Mouse (Mus musculus) neural tube, embryonic 11.5 days (tissue): Measurements from ENCODE around the gene Scaper. TPM values are rescaled to one million over a fixed set of nuclear protein-coding genes. Genes with fewer than 3 reads are reported as not detected.

ENCODE experiments used
- ATAC-seq: fragments of 200-750 bp; cut with Nextera tagmentation; 2 replicates; pipeline ENCODE4 v1.8.0; 2017; ENCODE audit warnings: moderate number of reproducible peaks, mild to moderate bottlenecking, moderate TSS enrichment, moderate library complexity; ENCODE audit not compliant: insufficient read depth, low FRiP score, low TSS enrichment
- DNase-seq: peaks from one replicate; pipeline ENCODE4 v3.0.0-alpha.2; 2015; ENCODE audit warnings: low spot score
- H3K27ac ChIP-seq: fragments of 300-500 bp; sonication (generic); 2 replicates; pipeline ENCODE4 v1.5.1; 2014; ENCODE audit warnings: low read depth, mild to moderate bottlenecking, low read length
- H3K27me3 ChIP-seq: fragments of 300-500 bp; sonication (generic); 2 replicates; pipeline ENCODE4 v1.6.1; 2014; ENCODE audit warnings: mild to moderate bottlenecking, low read length, mixed read lengths; ENCODE audit not compliant: control insufficient read depth, insufficient read depth
- H3K36me3 ChIP-seq: fragments of 300-500 bp; sonication (generic); 2 replicates; pipeline ENCODE4 v1.6.1; 2014; ENCODE audit warnings: mild to moderate bottlenecking, low read length, moderate library complexity, mixed read lengths; ENCODE audit not compliant: control insufficient read depth, insufficient read depth
- H3K4me1 ChIP-seq: fragments of 300-500 bp; sonication (generic); 2 replicates; pipeline ENCODE4 v1.6.1; 2014; ENCODE audit warnings: low read length, mixed read lengths; ENCODE audit not compliant: control insufficient read depth, insufficient read depth
- H3K4me2 ChIP-seq: fragments of 300-500 bp; sonication (generic); 2 replicates; pipeline ENCODE4 v1.6.1; 2014; ENCODE audit warnings: low read depth, mild to moderate bottlenecking, moderate library complexity
- H3K4me3 ChIP-seq: fragments of 300-500 bp; sonication (generic); 2 replicates; pipeline ENCODE4 v1.5.1; 2014; ENCODE audit warnings: low read depth, low read length
- H3K9ac ChIP-seq: fragments of 300-500 bp; sonication (generic); 2 replicates; pipeline ENCODE4 v1.6.1; 2014; ENCODE audit warnings: mild to moderate bottlenecking, low read length
- H3K9me3 ChIP-seq: fragments of 300-500 bp; sonication (generic); 2 replicates; pipeline ENCODE4 v1.6.1; 2016; ENCODE audit warnings: low read length; ENCODE audit not compliant: control insufficient read depth
- WGBS: fragments of 180-500 bp; shearing (Covaris S2); extraction: QIAGEN DNeasy Blood & Tissue Kit; methylation state at CpG from one replicate; pipeline ENCODE4 v1.1.7; 2014; 5-methylcytosine and 5-hydroxymethylcytosine counted together
- polyA plus RNA-seq: library from polyadenylated mRNA; unstranded; fragments of >200 nt; fragmentation: Nextera tagmentation; extraction: Ambion mirVana; gene quantifications from 2 replicates; pipeline ENCODE4 v1.2.1, GENCODE M21; 2014

The Scaper gene
- polyA plus RNA-seq: 13.2 and 13.7 TPM in 2 replicates

DNA sequence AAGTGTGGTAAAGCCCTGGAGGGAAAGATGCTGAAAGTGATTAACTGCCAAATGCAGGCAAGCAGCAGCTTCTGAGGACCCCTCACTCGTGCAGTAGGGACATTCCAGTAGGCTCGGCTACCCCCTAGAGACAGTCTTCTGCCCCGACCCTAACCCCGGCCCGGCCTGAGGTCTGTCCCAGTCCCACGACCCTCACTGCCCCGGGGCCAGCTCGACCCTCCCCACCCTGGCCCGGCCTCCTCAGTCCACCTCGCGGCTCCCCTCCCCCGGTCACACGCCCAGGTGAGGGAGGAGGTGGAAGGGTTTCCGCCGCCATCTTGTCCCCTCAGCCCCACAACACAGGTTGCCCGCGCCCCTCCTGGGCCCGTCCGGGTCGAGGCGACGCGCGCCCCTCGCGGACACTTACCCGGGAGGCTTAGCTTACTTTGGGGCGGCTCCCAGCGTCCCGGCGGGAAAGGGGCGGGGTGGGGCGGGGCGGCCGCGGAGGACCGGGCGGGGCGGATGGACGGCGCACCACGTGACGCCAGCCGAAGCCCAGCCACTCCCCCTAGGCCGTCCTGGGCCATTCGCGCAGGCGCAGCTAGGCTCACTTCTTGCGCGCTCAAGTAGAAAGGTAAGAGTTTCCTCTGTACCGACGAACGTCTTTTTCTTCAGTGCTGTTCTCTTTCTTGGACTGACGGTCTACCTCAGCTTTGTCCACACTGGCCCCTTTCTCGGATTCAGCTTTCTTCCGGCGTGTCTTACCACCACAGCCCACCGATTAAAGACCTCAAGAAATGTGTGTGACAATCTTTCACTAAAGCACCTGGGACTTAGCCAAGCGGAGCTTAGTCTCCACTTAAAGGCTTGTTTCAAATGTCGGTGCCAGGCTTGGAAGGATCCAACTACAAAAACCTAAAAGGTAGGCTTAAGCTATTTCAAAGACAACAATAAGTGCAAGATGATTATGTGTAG lies at the start of gene Scaper:
TSS of gene Scaper (minus strand) at position 456 of the 954 bp plus-strand sequence.
- peak; percentile 95 for ATAC-seq
- peak within 1 kb of the TSS; percentile 81 for H3K9ac ChIP-seq
- peak within 1 kb of the TSS; percentile 21 for H3K27ac ChIP-seq
- no peaks in the 10 kb centered on the region for H3K36me3 ChIP-seq
- H3K4me1 ChIP-seq: peaks cover 5% of the 10 kb centered on the region; the same call in 1 of the 2 replicates
- WGBS: 1% methylated on average over 59 of the region's 60 CpGs
- peak within 1 kb of the TSS; percentile 63 for H3K4me2 ChIP-seq
- peak within 1 kb of the TSS; percentile 58 for H3K4me3 ChIP-seq
- DNase-seq: peak; percentile 93
- no peaks in the 10 kb centered on the region for H3K9me3 ChIP-seq
- no peaks in the 10 kb centered on the region for H3K27me3 ChIP-seq

- no peaks in the 10 kb centered on the region for H3K4me1 ChIP-seq
- no peaks in the 10 kb centered on the region for H3K27me3 ChIP-seq
- H3K36me3 ChIP-seq: no peaks in the 10 kb centered on the region
- WGBS: 33% methylated on average over 1 of the region's 1 CpGs
- H3K9ac ChIP-seq: no peak overlapping the region
- no peak overlapping the region for H3K4me2 ChIP-seq
- DNase-seq (no peak), ATAC-seq (no peak)
- no peak overlapping the region for H3K27ac ChIP-seq
- H3K9me3 ChIP-seq: no peaks in the 10 kb centered on the region
- no peak overlapping the region for H3K4me3 ChIP-seq
Measured at GRCm38 (mm10) chr9:55946819-55947218, 8.9 kb upstream of the Scaper start.

GRCm38 (mm10) chr9:55941356-55941755 lies 3.4 kb upstream of the Scaper start:
- no peaks in the 10 kb centered on the region for H3K27me3 ChIP-seq
- peaks cover 5% of the 10 kb centered on the region; the same call in 1 of the 2 replicates for H3K4me1 ChIP-seq
- no peak overlapping the region for H3K27ac ChIP-seq
- H3K9me3 ChIP-seq: no peaks in the 10 kb centered on the region
- no peak overlapping the region for H3K4me3 ChIP-seq
- no peaks in the 10 kb centered on the region for H3K36me3 ChIP-seq
- no peak overlapping the region for H3K4me2 ChIP-seq
- ATAC-seq: no peak
- no peak for DNase-seq
- no peak overlapping the region for H3K9ac ChIP-seq

GRCm38 (mm10) chr9:55938618-55938985 lies 683 bp upstream of the Scaper start:
- Histone ChIP-seq H3K9me3 (no peaks in the 10 kb centered on the region), H3K9ac (peak overlapping the region; percentile 81; the same call in 1 of the 2 replicates), H3K36me3 (no peaks in the 10 kb centered on the region), H3K27me3 (no peaks in the 10 kb centered on the region), H3K4me2 (peak overlapping the region; percentile 63), H3K4me3 (peak overlapping the region; percentile 58), H3K4me1 (peaks cover 5% of the 10 kb centered on the region; the same call in 1 of the 2 replicates), H3K27ac (no peak overlapping the region)
- ATAC-seq (no peak), DNase-seq (no peak)
- whole genome bisulfite sequencing: 64% methylated on average over 6 of the region's 6 CpGs

DNA sequence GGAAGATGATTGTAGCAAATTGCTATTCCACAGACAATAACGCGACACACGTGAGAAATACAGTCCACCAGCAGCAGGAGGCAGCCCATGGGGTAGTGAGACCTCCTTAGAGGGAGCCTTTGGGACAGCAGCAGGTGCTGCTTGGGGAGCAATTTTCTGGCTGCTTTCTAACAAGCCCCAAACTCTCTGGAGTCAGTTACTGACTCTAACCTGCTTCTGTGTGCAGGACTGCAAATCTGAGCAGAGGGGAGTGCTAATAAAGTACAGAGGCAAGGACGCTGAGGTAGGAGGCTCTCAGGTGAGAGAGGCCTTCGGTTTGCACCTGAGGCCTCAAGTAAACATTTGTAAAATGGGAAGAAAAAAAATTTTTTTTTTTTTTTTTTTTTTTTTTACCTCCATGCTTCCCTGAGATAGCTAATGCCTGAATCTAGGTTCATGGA lies 675 bp downstream of the Scaper start:
- DNase-seq: peak; percentile 10
- Histone ChIP-seq H3K4me1 (peaks cover 5% of the 10 kb centered on the region; the same call in 1 of the 2 replicates), H3K27ac (no peak overlapping the region), H3K9me3 (no peaks in the 10 kb centered on the region), H3K4me3 (peak overlapping the region; percentile 58), H3K9ac (peak overlapping the region; percentile 81), H3K36me3 (no peaks in the 10 kb centered on the region), H3K27me3 (no peaks in the 10 kb centered on the region), H3K4me2 (peak overlapping the region; percentile 63)
- no peak for ATAC-seq
- WGBS: 43% methylated on average over 5 of the region's 5 CpGs

DNA sequence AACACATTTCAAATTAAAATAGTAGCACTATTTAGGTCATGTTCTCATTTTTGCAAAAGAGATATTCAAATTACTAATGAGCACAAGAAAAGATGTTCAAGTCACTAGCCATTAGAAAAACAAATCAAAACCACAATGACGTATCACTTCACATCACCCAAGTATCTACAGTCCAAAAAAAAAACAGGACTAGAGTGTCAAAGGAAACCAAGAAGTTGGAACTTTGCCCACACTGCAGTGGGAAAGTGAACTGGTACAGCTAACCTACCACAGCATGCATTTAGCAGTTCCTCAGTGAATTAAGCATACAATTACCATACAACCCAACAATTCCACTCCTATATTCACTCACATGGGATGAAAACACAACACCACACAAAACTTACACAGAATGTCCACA lies 5.4 kb downstream of the Scaper start:
- no peaks in the 10 kb centered on the region for H3K36me3 ChIP-seq
- no peaks in the 10 kb centered on the region for H3K9me3 ChIP-seq
- no peak for DNase-seq
- no peak overlapping the region for H3K27ac ChIP-seq
- H3K4me1 ChIP-seq: no peaks in the 10 kb centered on the region; the same call in 1 of the 2 replicates
- H3K9ac ChIP-seq: no peak overlapping the region
- H3K4me2 ChIP-seq: no peak overlapping the region
- no peak overlapping the region for H3K4me3 ChIP-seq
- 95% methylated on average over 1 of the region's 1 CpGs for WGBS
- no peaks in the 10 kb centered on the region for H3K27me3 ChIP-seq
- ATAC-seq: no peak

- no peak overlapping the region for H3K4me2 ChIP-seq
- H3K27me3 ChIP-seq: no peaks in the 10 kb centered on the region
- no peaks in the 10 kb centered on the region for H3K9me3 ChIP-seq
- no peak overlapping the region for H3K4me3 ChIP-seq
- no peak for ATAC-seq
- H3K9ac ChIP-seq: no peak overlapping the region
- DNase-seq: peak; percentile 14
- no peaks in the 10 kb centered on the region for H3K36me3 ChIP-seq
- WGBS: 74% methylated on average over 3 of the region's 3 CpGs
- no peaks in the 10 kb centered on the region for H3K4me1 ChIP-seq
- no peak overlapping the region for H3K27ac ChIP-seq
Measured at GRCm38 (mm10) chr9:55918579-55918978, 19.3 kb downstream of the Scaper start.

GRCm38 (mm10) chr9:55916751-55917150 lies 21.2 kb downstream of the Scaper start:
- no peak overlapping the region for H3K4me3 ChIP-seq
- H3K4me1 ChIP-seq: no peaks in the 10 kb centered on the region
- no peaks in the 10 kb centered on the region for H3K36me3 ChIP-seq
- ATAC-seq (no peak), DNase-seq (no peak)
- H3K9ac ChIP-seq: no peak overlapping the region
- H3K27me3 ChIP-seq: no peaks in the 10 kb centered on the region
- H3K27ac ChIP-seq: no peak overlapping the region
- H3K4me2 ChIP-seq: no peak overlapping the region
- no peaks in the 10 kb centered on the region for H3K9me3 ChIP-seq

- Histone ChIP-seq H3K27ac (no peak overlapping the region), H3K9ac (no peak overlapping the region), H3K9me3 (no peaks in the 10 kb centered on the region), H3K4me2 (no peak overlapping the region), H3K4me1 (no peaks in the 10 kb centered on the region), H3K27me3 (no peaks in the 10 kb centered on the region), H3K36me3 (no peaks in the 10 kb centered on the region), H3K4me3 (no peak overlapping the region)
- ATAC-seq (no peak), DNase-seq (no peak)
- WGBS: 89% methylated on average over 2 of the region's 2 CpGs
Measured at GRCm38 (mm10) chr9:55911481-55911880, 26.4 kb downstream of the Scaper start.
